Mouse (Mus musculus) E14TG2a.4 (cell line): ENCODE results near the gene Areg.

Experiments used
- CTCF ChIP-seq: conservative IDR thresholded peaks from 2 replicates; pipeline ENCODE4 v1.5.1; 2014; ENCODE audit warnings: low read length
- NANOG ChIP-seq: IDR thresholded peaks from 2 replicates; pipeline ENCODE4 v1.6.1; 2014; ENCODE audit warnings: borderline replicate concordance, low read length, mixed read lengths

DNA sequence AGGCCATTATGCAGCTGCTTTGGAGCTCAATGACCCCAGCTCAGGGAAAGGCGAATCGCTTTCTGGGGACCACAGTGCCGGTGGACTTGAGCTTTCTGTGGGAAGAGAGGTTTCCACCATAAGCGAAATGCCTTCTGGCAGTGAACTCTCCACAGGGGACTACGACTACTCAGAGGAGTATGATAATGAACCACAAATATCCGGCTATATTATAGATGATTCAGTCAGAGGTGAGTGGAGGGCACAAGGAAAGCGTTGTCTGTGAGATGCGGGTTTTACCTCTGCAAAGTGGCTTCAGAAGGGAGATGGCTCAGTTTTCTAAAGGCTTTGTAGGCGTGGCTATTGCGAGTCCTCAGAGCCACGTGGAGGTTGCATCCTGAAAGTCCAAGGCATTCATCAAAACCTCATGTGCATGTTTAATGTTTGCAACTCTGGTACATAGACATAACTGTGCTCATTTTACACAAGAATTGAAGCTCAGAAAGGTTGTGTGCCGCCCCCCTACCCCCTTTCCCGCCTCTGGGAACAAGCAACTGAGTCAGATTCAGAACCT lies 1.6 kb downstream of the Areg start:
- no peak for TF ChIP-seq CTCF
- TF ChIP-seq NANOG: no peak
